Mouse (Mus musculus): ENCODE results near the gene Zfp64. TPM values are rescaled to one million over a fixed set of nuclear protein-coding genes. Genes with fewer than 3 reads are reported as not detected.

Gene Zfp64
- polyA plus RNA-seq, 1 experiment: 24.1 TPM

GRCm38 (mm10) chr2:168851545-168851944 lies 103.8 kb downstream of the Zfp64 start:
- WGBS: 61% methylated on average over 10 of the region's 10 CpGs
- TF ChIP-seq POLR2A (IDR thresholded peaks at IDR 0.05; ENCODE audit: low read depth, low read length) (no peak), CTCF (IDR thresholded peaks at IDR 0.05; ENCODE audit: extremely low read depth, insufficient read length, insufficient replicate concordance, low read depth, low read length) (no peak)
- Histone ChIP-seq H3K4me3 (ENCODE audit: low read depth, low read length) (no peak overlapping the region), H3K4me1 (ENCODE audit: control insufficient read depth, insufficient read depth, insufficient read length, low read length) (no peaks in the 10 kb centered on the region), H3K36me3 (ENCODE audit: control insufficient read depth, insufficient read depth, low read length) (no peaks in the 10 kb centered on the region), H3K27me3 (ENCODE audit: control insufficient read depth, insufficient read depth, low read length) (no peaks in the 10 kb centered on the region), H3K27ac (ENCODE audit: insufficient read depth, low read depth, low read length) (no peak overlapping the region)

GRCm38 (mm10) chr2:168848553-168848952 lies 106.8 kb downstream of the Zfp64 start:
- 91% methylated on average over 3 of the region's 3 CpGs for WGBS
- Histone ChIP-seq H3K27me3 (ENCODE audit: control insufficient read depth, insufficient read depth, low read length) (no peaks in the 10 kb centered on the region), H3K27ac (ENCODE audit: insufficient read depth, low read depth, low read length) (no peak overlapping the region), H3K36me3 (ENCODE audit: control insufficient read depth, insufficient read depth, low read length) (no peaks in the 10 kb centered on the region), H3K4me3 (ENCODE audit: low read depth, low read length) (no peak overlapping the region), H3K4me1 (ENCODE audit: control insufficient read depth, insufficient read depth, insufficient read length, low read length) (no peaks in the 10 kb centered on the region)
- no peak for TF ChIP-seq POLR2A (IDR thresholded peaks at IDR 0.05; ENCODE audit: low read depth, low read length)
- no peak for TF ChIP-seq CTCF (IDR thresholded peaks at IDR 0.05; ENCODE audit: extremely low read depth, insufficient read length, insufficient replicate concordance, low read depth, low read length)

GRCm38 (mm10) chr2:168846180-168846720 lies 109.1 kb downstream of the Zfp64 start:
- no peak for TF ChIP-seq POLR2A (IDR thresholded peaks at IDR 0.05; ENCODE audit: low read depth, low read length)
- no peak for TF ChIP-seq CTCF (IDR thresholded peaks at IDR 0.05; ENCODE audit: extremely low read depth, insufficient read length, insufficient replicate concordance, low read depth, low read length)
- Histone ChIP-seq H3K36me3 (ENCODE audit: control insufficient read depth, insufficient read depth, low read length) (no peaks in the 10 kb centered on the region), H3K4me1 (ENCODE audit: control insufficient read depth, insufficient read depth, insufficient read length, low read length) (no peaks in the 10 kb centered on the region), H3K27me3 (ENCODE audit: control insufficient read depth, insufficient read depth, low read length) (peaks cover 12% of the 10 kb centered on the region), H3K27ac (ENCODE audit: insufficient read depth, low read depth, low read length) (no peak overlapping the region), H3K4me3 (ENCODE audit: low read depth, low read length) (no peak overlapping the region)
- WGBS: 56% methylated on average over 7 of the region's 7 CpGs

Other genes starting within 250 kb of the Zfp64 start
- gene Atp9a, start 213.2 kb downstream of the Zfp64 start, polyA plus RNA-seq (2012; rRNA removed): 78.3 and 196 TPM in 2 replicates
- gene Sall4, start 187.6 kb downstream of the Zfp64 start, polyA plus RNA-seq (2012; rRNA removed): 0.08 and 0.13 TPM in 2 replicates